Mouse (Mus musculus) adrenal gland, postnatal 10 days (tissue): Measurements from ENCODE around the gene Rusc2. TPM values are rescaled to one million over a fixed set of nuclear protein-coding genes. Genes with fewer than 3 reads are reported as not detected.

Source experiments
- DNase-seq: peaks from one replicate; pipeline ENCODE4 v3.0.0; 2021; ENCODE audit warnings: mixed read lengths
- total RNA-seq, 2 experiments: library from RNA; stranded (reverse); gene quantifications; 2 replicates each; pipeline ENCODE4 v1.2.3; 2021

The Rusc2 gene
- total RNA-seq, 2 experiments from 2014 or later, result 29.9 to 32.1 TPM

- DNase-seq, result peak; percentile 100
Measured at GRCm38 (mm10) chr4:43442044-43442443, 60.3 kb downstream of the Rusc2 start.

- DNase-seq, result peak; percentile 84
Measured at GRCm38 (mm10) chr4:43442456-43443361, 60.9 kb downstream of the Rusc2 start.

GRCm38 (mm10) chr4:43443511-43443910, 61.7 kb downstream of the Rusc2 start:
- peak; percentile 55 for DNase-seq

- peak; percentile 77 for DNase-seq
Measured at GRCm38 (mm10) chr4:43447251-43447650, 65.5 kb downstream of the Rusc2 start.

GRCm38 (mm10) chr4:43448554-43448953, 66.8 kb downstream of the Rusc2 start:
- peak; percentile 78 for DNase-seq

GRCm38 (mm10) chr4:43452315-43452714, 70.5 kb downstream of the Rusc2 start:
- peak; percentile 45 for DNase-seq

GRCm38 (mm10) chr4:43453413-43453812, 71.6 kb downstream of the Rusc2 start:
- DNase-seq, result no peak

- no peak for DNase-seq
Measured at GRCm38 (mm10) chr4:43454041-43454836, 72.5 kb downstream of the Rusc2 start, which contains the start of gene Cd72. Cd72 (minus strand) TSS chr4:43454628.

GRCm38 (mm10) chr4:43456470-43456869, 74.7 kb downstream of the Rusc2 start:
- DNase-seq, result no peak

GRCm38 (mm10) chr4:43457124-43457523, 75.3 kb downstream of the Rusc2 start:
- no peak for DNase-seq

- no peak for DNase-seq
Measured at GRCm38 (mm10) chr4:43463102-43463501, 81.3 kb downstream of the Rusc2 start.

- DNase-seq, result no peak
Measured at GRCm38 (mm10) chr4:43465935-43466334, 84.2 kb downstream of the Rusc2 start.

- no peak for DNase-seq
Measured at GRCm38 (mm10) chr4:43466872-43467271, 85.1 kb downstream of the Rusc2 start.

GRCm38 (mm10) chr4:43470301-43470700, 88.5 kb downstream of the Rusc2 start:
- DNase-seq, result no peak

- DNase-seq, result no peak
Measured at GRCm38 (mm10) chr4:43473636-43474035, 91.9 kb downstream of the Rusc2 start.

- no peak for DNase-seq
Measured at GRCm38 (mm10) chr4:43476604-43477003, 94.8 kb downstream of the Rusc2 start.

Other genes starting within 250 kb of the Rusc2 start
- gene Atp8b5, start 114.8 kb upstream of the Rusc2 start, total RNA-seq, result under 1 TPM; 0.36 to 0.73 TPM
- gene Fam166b, start 47.2 kb downstream of the Rusc2 start, total RNA-seq, result under 1 TPM; 0.27 to 0.97 TPM
- gene Tesk1, start 60.0 kb downstream of the Rusc2 start, total RNA-seq, result 10 to 100 TPM; 55.3 to 58.2 TPM
- 1 to 10 TPM; 1.9 to 3.2 TPM for gene Cd72, start 72.6 kb downstream of the Rusc2 start, total RNA-seq
- gene Sit1, start 101.8 kb downstream of the Rusc2 start, total RNA-seq, result under 1 TPM; 0.51 to 0.64 TPM
- 10 to 100 TPM; 41.1 to 45.5 TPM for gene Ccdc107, start 110.9 kb downstream of the Rusc2 start, total RNA-seq
- 10 to 100 TPM in 1 of 2 experiments, 1 to 10 TPM in 1; 6.2 to 10.9 TPM for gene Arhgef39, start 117.7 kb downstream of the Rusc2 start, total RNA-seq
- under 1 TPM; 0.76 to 0.90 TPM for gene Car9, start 125.0 kb downstream of the Rusc2 start, total RNA-seq
- gene Tpm2, start 141.8 kb downstream of the Rusc2 start, total RNA-seq, result 100 to 1,000 TPM; 203 to 822 TPM
- 100 to 1,000 TPM in 1 of 2 experiments, 10 to 100 TPM in 1; 90.4 to 108 TPM for gene Creb3, start 180.4 kb downstream of the Rusc2 start, total RNA-seq
- gene Tln1, start 180.7 kb downstream of the Rusc2 start, total RNA-seq, result 100 to 1,000 TPM; 171 to 192 TPM
- gene Rgp1, start 196.7 kb downstream of the Rusc2 start, total RNA-seq, result 10 to 100 TPM; 41.7 to 54.1 TPM
- 10 to 100 TPM; 10.5 to 15.4 TPM for gene Gba2, start 196.9 kb downstream of the Rusc2 start, total RNA-seq
- 1 to 10 TPM; 1.8 to 1.9 TPM for gene Msmp, start 202.5 kb downstream of the Rusc2 start, total RNA-seq
- 10 to 100 TPM; 30.1 to 48.3 TPM for gene Npr2, start 250.0 kb downstream of the Rusc2 start, total RNA-seq